Mouse (Mus musculus) liver, embryonic 14.5 days (tissue): ENCODE measurements at regions not wholly inside any gene's neighbourhood (a gene's known extent, or its start where the extent isn't known, plus 50 kb on each side); places are given as distances from the start of the nearest gene placed in this dataset.

Source experiments
- CTCF ChIP-seq: IDR thresholded peaks from 2 replicates; pipeline ENCODE4 v1.5.1; 2016; ENCODE audit warnings: antibody characterized with exemption, low read depth, control low read depth
- EP300 ChIP-seq: IDR thresholded peaks from 2 replicates; pipeline ENCODE4 v1.6.1; 2016; ENCODE audit warnings: antibody characterized with exemption, low read depth

DNA sequence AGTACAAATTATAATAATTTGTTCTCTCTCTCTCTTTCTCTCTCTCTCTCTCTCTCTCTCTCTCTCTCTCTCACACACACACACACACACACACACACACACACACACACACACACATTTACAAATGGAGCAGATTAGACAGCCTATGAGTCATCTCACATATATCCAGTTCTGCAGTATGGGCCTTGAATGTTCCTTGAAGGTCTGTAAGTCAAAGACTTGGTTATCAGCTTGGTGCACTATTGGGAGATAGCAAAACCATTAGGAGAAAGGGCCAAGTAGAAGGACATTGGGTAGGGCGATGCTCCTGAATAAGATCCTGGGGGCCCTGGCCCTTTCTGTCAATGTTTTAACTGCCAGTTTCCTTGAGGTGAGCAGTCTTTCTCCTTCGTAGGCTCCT lies 145.1 kb upstream of the Trib2 start:
- TF ChIP-seq CTCF (no peak), EP300 (no peak)
